Mouse (Mus musculus) hindbrain, embryonic 13.5 days (tissue): ENCODE measurements at regions not wholly inside any gene's neighbourhood (a gene's known extent, or its start where the extent isn't known, plus 50 kb on each side); places are given as distances from the start of the nearest gene placed in this dataset.

Experiments used
- ATAC-seq: fragments of 200-750 bp; cut with Nextera tagmentation; 2 replicates; pipeline ENCODE4 v1.8.0; 2017; ENCODE audit warnings: moderate TSS enrichment; ENCODE audit not compliant: low FRiP score
- H3K27ac ChIP-seq: fragments of 300-500 bp; sonication (generic); 2 replicates; pipeline ENCODE4 v1.5.1; 2015; ENCODE audit warnings: inconsistent platforms, mild to moderate bottlenecking, moderate library complexity
- H3K27me3 ChIP-seq: fragments of 300-500 bp; sonication (generic); 2 replicates; pipeline ENCODE4 v1.6.1; 2015; ENCODE audit warnings: mild to moderate bottlenecking, inconsistent platforms
- H3K36me3 ChIP-seq: fragments of 300-500 bp; sonication (generic); 2 replicates; pipeline ENCODE4 v1.6.1; 2015; ENCODE audit warnings: mild to moderate bottlenecking, inconsistent platforms
- H3K4me1 ChIP-seq: fragments of 300-500 bp; sonication (generic); replicated peaks from 2 replicates; pipeline ENCODE4 v1.6.1; 2015; ENCODE audit warnings: inconsistent platforms
- H3K4me2 ChIP-seq: fragments of 300-500 bp; sonication (generic); 2 replicates; pipeline ENCODE4 v1.6.1; 2015; ENCODE audit warnings: inconsistent platforms, mild to moderate bottlenecking, moderate library complexity
- H3K4me3 ChIP-seq: fragments of 300-500 bp; sonication (generic); 2 replicates; pipeline ENCODE4 v1.5.1; 2015; ENCODE audit warnings: mild to moderate bottlenecking, inconsistent platforms
- H3K9ac ChIP-seq: fragments of 300-500 bp; sonication (generic); 2 replicates; pipeline ENCODE4 v1.6.1; 2015; ENCODE audit warnings: mild to moderate bottlenecking, inconsistent platforms
- H3K9me3 ChIP-seq: fragments of 300-500 bp; sonication (generic); 2 replicates; pipeline ENCODE4 v1.6.1; 2016; ENCODE audit warnings: inconsistent platforms
- WGBS: fragments of 180-500 bp; shearing (Covaris S2); methylation state at CpG from one replicate; pipeline ENCODE4 v1.1.7; 2015; 5-methylcytosine and 5-hydroxymethylcytosine counted together

DNA sequence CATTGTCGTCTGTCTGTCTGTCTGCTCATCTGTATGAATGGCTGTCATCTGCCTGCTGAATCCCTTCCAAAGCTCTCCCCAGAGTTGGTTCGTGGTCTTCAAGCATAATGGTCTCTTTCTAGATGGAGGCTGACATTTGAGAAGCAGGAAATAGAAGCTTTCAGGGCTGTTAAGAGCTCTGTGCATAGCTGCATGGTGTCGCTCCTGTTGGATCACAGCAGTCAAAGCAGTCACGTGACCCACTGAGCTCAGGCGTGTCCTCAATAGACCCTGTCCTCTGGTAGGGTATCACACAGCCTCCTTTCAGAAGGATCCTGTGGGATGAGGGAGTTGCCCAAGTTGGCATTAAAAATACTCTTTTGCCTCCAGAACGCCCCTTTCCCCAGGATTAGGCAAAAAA is 142.4 kb downstream of the Ppp4r2 start:
- Histone ChIP-seq H3K36me3 (no peaks in the 10 kb centered on the region), H3K9ac (no peak overlapping the region), H3K9me3 (no peaks in the 10 kb centered on the region), H3K27me3 (0 out of 2 replicates have a peak, but pooled peaks cover 2% of the 10 kb centered on the region), H3K27ac (no peak overlapping the region), H3K4me2 (no peak overlapping the region), H3K4me3 (no peak overlapping the region), H3K4me1 (peaks cover 47% of the 10 kb centered on the region)
- WGBS = 49% methylated on average over 6 of the region's 6 CpGs
- no peak for ATAC-seq

DNA sequence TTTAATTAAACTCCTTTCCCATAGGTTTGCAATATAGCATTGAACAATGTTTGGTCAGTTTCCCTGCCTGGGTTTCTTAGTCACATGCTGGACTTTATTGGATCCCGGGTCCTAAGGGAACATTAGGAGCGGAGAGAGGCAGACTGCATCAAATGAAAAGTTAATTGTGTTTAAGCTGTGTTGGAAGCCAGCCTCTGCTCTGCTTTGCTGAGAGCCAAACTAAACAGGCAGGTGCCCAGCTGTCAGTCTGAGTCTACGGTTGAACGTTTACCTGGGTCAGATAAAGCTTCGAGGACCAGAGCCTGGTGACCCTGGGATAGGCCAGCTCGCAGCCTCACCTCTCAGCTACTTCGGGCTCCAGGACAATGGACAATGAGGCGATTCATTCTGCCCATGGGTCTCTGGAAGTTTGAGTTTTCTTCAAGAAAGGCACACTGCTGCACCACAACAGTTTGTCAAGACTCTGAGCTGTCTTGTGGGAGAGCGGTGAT is 143.8 kb downstream of the Ppp4r2 start:
- 0 out of 2 replicates have a peak, but pooled peaks cover 2% of the 10 kb centered on the region for H3K27me3 ChIP-seq
- H3K4me3 ChIP-seq = no peak overlapping the region
- H3K9ac ChIP-seq = no peak overlapping the region
- H3K36me3 ChIP-seq = no peaks in the 10 kb centered on the region
- peak overlapping the region; percentile 82 for H3K27ac ChIP-seq
- H3K9me3 ChIP-seq = no peaks in the 10 kb centered on the region
- H3K4me1 ChIP-seq = peaks cover 35% of the 10 kb centered on the region
- peak overlapping the region; percentile 9; the same call in 1 of the 2 replicates for H3K4me2 ChIP-seq
- ATAC-seq = no peak
- WGBS = 35% methylated on average over 9 of the region's 9 CpGs

DNA sequence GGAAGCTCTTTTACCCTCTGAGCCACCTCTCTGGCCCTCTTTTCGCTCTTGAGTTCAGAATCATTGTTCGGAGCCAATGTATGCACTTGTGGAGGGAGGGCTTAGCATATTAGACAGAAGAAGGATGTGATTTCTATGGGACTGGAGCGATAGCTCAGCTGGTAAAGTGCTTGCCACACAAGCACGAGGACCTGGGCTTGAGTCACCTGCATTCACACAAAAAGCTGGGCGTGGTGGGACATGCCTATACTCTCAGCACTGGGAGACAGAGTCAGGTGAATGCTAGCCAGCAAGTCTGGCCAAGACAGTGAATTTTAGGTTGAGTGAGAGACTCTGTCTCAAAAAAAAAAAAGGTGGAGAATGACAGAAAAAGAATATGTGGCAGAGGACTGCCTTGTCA is 144.7 kb downstream of the Ppp4r2 start:
- H3K4me2 ChIP-seq = no peak overlapping the region
- ATAC-seq = no peak
- H3K36me3 ChIP-seq = no peaks in the 10 kb centered on the region
- H3K9me3 ChIP-seq = no peaks in the 10 kb centered on the region
- H3K9ac ChIP-seq = no peak overlapping the region
- no peak overlapping the region for H3K4me3 ChIP-seq
- 78% methylated on average over 5 of the region's 5 CpGs for WGBS
- peak overlapping the region; percentile 82 for H3K27ac ChIP-seq
- H3K4me1 ChIP-seq = peaks cover 35% of the 10 kb centered on the region
- H3K27me3 ChIP-seq = 0 out of 2 replicates have a peak, but pooled peaks cover 2% of the 10 kb centered on the region

DNA sequence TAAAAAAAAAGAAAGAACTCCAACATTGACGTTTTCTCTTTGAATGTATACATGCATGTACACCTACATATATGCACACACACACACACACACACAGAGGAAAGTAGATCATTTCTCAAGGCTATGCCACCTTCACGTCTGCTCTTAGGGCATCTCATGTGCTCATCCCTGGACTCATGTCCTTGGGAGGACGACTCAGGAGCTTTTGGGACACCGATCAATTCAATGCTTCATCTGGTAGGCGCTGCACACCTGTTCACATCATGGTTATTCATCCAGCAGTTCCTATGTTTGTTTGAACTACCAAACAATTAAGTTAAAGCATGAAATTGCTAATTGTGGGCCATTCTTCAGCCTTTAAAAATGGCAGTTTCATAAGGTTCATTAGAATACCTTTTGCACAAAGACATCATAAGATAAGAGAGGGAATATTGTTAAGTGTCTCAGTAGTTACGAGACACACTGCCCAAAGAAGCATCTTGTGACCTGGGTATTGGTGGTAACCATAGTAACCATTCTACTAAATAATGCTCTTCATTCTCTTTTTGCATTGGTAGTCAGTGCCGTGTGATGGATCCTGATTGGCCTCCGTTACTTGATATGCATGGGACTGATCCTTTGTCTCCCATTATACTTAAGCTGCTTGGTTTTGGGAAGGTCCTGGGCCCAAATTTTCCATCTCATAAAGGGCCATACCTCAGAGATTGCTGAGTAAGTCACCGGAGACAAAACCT is 145.5 kb downstream of the Ppp4r2 start:
- H3K4me1 ChIP-seq = peaks cover 32% of the 10 kb centered on the region
- H3K9me3 ChIP-seq = no peaks in the 10 kb centered on the region
- no peaks in the 10 kb centered on the region for H3K36me3 ChIP-seq
- no peak for ATAC-seq
- H3K4me3 ChIP-seq = no peak overlapping the region
- no peak overlapping the region for H3K9ac ChIP-seq
- H3K27me3 ChIP-seq = 0 out of 2 replicates have a peak, but pooled peaks cover 2% of the 10 kb centered on the region
- H3K27ac ChIP-seq = no peak overlapping the region
- WGBS = 68% methylated on average over 9 of the region's 9 CpGs
- H3K4me2 ChIP-seq = no peak overlapping the region

DNA sequence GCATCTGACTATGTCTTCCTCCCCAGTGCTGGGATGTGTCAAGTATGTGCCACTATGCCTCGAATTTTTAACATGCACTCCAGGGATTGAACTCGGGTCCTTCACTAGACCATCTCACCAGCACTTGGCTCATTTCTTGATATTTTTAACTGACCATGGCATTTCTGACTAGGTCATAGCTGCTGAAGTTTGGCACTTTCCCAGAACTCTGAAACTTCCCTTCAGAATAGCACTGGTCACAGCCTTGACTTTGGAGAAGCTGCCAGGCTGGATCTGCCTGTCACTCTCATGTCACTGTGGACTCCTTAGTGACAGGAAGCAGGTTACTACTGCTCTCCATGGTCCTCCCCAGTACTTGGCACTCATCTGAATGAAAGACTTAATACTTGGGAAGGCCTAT is 146.7 kb downstream of the Ppp4r2 start:
- peaks cover 34% of the 10 kb centered on the region for H3K4me1 ChIP-seq
- no peak overlapping the region for H3K9ac ChIP-seq
- ATAC-seq = no peak
- no peak overlapping the region for H3K27ac ChIP-seq
- no peaks in the 10 kb centered on the region for H3K36me3 ChIP-seq
- no peak overlapping the region for H3K4me2 ChIP-seq
- 0 out of 2 replicates have a peak, but pooled peaks cover 2% of the 10 kb centered on the region for H3K27me3 ChIP-seq
- no peak overlapping the region for H3K4me3 ChIP-seq
- no peaks in the 10 kb centered on the region for H3K9me3 ChIP-seq
- 84% methylated on average over 2 of the region's 2 CpGs for WGBS

DNA sequence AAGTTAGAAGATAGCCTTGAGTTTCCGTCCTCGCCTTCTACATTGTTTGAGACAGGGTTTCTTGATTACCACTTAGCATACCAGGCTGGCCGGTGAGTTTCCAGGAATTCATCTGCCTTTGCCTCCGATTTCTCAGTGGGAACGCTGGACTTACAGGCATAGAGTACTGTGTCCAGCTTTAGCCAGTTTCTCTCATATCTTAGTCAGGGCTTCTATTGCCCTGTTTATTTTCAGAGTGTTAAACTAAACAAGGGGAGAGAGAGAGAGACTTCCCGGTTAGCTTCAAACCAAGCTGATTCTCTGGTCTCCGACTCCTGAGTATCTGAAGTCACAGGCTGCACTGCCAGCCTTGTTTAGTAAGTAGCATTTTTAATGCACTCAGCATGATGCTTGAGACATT is 151.4 kb downstream of the Ppp4r2 start:
- no peak for ATAC-seq
- no peak overlapping the region for H3K4me3 ChIP-seq
- no peaks in the 10 kb centered on the region for H3K36me3 ChIP-seq

DNA sequence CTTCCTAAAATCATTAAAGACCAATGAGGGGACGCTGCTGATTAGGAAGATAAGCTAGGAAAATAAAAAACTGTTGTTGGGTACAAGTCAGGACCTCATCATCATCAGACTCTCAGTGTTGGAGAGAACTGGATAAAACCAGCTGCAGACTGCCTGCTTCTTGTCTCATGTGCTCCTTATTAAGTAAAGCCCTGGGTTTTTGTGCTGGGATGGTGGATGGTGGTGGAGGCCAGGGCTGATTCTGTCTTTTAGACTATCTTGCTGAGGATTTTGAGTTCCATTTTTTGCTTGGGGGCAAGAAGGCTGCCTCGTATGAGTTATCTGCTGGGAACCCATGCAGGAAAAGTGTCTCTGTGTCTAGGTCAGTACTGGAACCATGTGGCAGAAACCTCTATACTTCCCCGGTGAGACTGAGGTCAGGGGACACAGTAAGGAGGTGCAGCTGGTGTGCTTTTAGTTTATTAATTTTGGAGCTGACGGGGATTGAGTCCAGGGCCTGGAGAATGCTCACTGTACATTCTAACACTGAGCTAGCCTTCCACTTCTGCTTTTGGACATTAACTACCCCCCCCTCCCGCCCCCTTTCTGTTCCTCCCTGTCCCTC is 152.0 kb downstream of the Ppp4r2 start:
- no peak overlapping the region for H3K9ac ChIP-seq
- 0 out of 2 replicates have a peak, but pooled peaks cover 2% of the 10 kb centered on the region for H3K27me3 ChIP-seq
- H3K36me3 ChIP-seq = no peaks in the 10 kb centered on the region

More for the DNA sequence above, 151.4 kb downstream of the Ppp4r2 start:
- 0 out of 2 replicates have a peak, but pooled peaks cover 2% of the 10 kb centered on the region for H3K27me3 ChIP-seq
- no peak overlapping the region for H3K27ac ChIP-seq
- H3K4me2 ChIP-seq = no peak overlapping the region
- H3K9ac ChIP-seq = no peak overlapping the region
- 0 out of 2 replicates have a peak, but pooled peaks cover 3% of the 10 kb centered on the region for H3K4me1 ChIP-seq
- WGBS = 74% methylated on average over 7 of the region's 7 CpGs
- H3K9me3 ChIP-seq = no peaks in the 10 kb centered on the region

DNA sequence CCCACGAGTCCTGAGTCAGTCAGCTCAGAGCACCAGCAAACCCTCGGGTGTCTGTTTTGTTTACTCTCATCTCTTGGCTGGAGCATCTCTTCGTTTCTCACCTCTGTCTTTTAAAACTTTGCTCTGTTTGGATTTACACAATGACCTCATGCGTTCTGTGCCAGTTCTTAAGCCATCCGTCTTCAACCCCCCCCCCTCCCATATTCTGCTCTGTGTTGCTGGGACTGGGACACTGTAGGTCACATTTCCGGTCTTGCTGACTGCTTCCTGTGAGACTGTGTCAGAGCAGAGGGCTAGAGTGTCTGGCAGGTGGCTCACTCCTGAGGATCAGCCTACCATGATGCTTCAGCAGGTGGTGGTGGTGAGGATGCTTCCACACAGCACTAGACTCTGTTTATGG is 155.1 kb downstream of the Ppp4r2 start:
- no peak for ATAC-seq
- WGBS = 69% methylated on average over 6 of the region's 6 CpGs

More for the DNA sequence above, 152.0 kb downstream of the Ppp4r2 start:
- Histone ChIP-seq H3K4me1 (0 out of 2 replicates have a peak, but pooled peaks cover 3% of the 10 kb centered on the region), H3K4me3 (no peak overlapping the region), H3K4me2 (no peak overlapping the region), H3K27ac (no peak overlapping the region), H3K9me3 (no peaks in the 10 kb centered on the region)
- 76% methylated on average over 5 of the region's 5 CpGs for WGBS
- ATAC-seq = no peak

DNA sequence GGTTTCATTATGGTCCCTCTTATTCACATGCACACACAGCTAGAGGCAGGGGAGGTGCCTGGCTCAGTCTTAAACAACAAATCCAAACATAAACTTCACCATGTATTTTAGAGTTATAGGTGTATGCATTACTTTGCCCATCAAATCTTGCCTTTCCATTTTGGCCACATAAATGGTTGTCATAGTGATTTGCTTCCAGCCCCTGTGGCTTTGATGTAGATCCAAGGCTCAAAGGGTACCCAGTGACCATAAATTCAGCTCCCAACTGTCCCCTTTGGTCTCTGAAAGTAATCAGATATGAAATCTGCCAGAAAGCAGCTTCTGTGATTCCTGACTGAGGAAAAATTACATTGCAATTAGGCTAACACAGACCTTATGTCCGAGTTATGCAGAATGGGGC is 160.0 kb downstream of the Ppp4r2 start:
- Histone ChIP-seq H3K4me2 (no peak overlapping the region), H3K4me3 (no peak overlapping the region), H3K9me3 (no peaks in the 10 kb centered on the region), H3K9ac (no peak overlapping the region), H3K27me3 (peaks cover 9% of the 10 kb centered on the region; the same call in 1 of the 2 replicates), H3K4me1 (peaks cover 22% of the 10 kb centered on the region), H3K36me3 (no peaks in the 10 kb centered on the region), H3K27ac (no peak overlapping the region)
- no peak for ATAC-seq
- WGBS = 89% methylated on average over 1 of the region's 1 CpGs

More for the DNA sequence above, 155.1 kb downstream of the Ppp4r2 start:
- no peaks in the 10 kb centered on the region for H3K36me3 ChIP-seq
- H3K27me3 ChIP-seq = 0 out of 2 replicates have a peak, but pooled peaks cover 2% of the 10 kb centered on the region
- no peaks in the 10 kb centered on the region for H3K9me3 ChIP-seq
- no peak overlapping the region for H3K4me2 ChIP-seq
- no peak overlapping the region for H3K9ac ChIP-seq
- no peak overlapping the region for H3K4me3 ChIP-seq
- H3K27ac ChIP-seq = no peak overlapping the region
- H3K4me1 ChIP-seq = peaks cover 10% of the 10 kb centered on the region; the same call in 1 of the 2 replicates

DNA sequence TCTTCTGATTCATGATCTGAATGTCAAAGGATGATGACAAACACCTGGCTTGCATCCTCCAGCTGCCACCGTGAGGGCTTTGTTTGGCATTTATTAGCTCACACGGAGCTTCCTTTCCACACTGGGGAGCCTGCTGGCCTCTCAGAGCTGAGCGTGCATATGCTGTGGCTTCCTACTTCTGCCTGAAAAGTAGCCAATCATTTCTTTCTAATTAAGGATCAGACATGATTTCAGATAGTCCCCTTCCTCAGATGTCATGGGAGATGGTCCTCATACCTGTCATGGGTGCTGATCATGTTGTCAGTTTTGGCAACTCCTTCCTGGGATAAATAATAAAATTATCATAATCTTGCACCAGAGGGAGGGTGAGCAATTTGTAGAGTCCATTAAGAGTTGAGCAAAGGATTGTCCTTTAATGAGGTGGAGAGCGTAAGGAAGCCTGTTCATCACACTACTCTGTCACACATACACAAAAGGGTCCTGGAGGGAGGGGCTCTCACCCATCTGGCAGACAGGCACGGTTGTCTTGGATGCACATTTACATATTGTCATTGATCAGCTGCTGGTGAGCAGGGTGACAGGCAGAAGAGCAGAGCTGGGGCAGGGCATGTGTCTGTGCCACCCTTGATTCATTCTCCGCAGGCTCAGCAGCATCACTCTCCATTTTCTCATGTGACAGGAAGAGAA is 162.6 kb downstream of the Ppp4r2 start:
- Histone ChIP-seq H3K9ac (no peak overlapping the region), H3K4me1 (peaks cover 25% of the 10 kb centered on the region), H3K9me3 (no peaks in the 10 kb centered on the region), H3K36me3 (no peaks in the 10 kb centered on the region), H3K27ac (peak overlapping the region; percentile 60), H3K4me2 (no peak overlapping the region), H3K4me3 (no peak overlapping the region), H3K27me3 (peaks cover 14% of the 10 kb centered on the region)
- ATAC-seq = peak; percentile 89
- WGBS = 18% methylated on average over 6 of the region's 6 CpGs

DNA sequence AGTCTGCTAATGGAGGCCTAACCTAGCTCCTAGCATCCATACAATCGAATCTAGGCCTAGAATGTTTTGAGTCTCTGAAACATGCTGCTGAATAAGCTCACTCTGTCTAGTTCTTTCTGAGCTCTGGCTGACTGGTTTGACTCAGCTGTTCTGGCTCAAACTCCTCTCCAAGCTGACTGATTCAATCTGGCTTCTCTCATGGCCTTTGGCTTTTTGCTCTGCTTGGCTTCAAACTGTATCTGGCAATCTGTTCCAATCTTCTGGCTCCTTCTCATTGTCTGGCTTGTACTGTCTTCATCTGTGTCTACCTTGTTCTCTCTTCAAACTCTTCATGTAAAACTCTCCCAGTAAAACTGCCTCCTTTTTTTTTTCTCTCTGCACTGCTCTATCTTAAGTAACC is 164.9 kb downstream of the Ppp4r2 start:
- no peaks in the 10 kb centered on the region for H3K36me3 ChIP-seq
- WGBS = 82% methylated on average over 1 of the region's 1 CpGs
- no peak overlapping the region for H3K4me2 ChIP-seq
- no peak overlapping the region for H3K27ac ChIP-seq
- H3K4me1 ChIP-seq = peaks cover 27% of the 10 kb centered on the region
- H3K9ac ChIP-seq = no peak overlapping the region
- peaks cover 14% of the 10 kb centered on the region for H3K27me3 ChIP-seq
- no peaks in the 10 kb centered on the region for H3K9me3 ChIP-seq
- no peak for ATAC-seq
- no peak overlapping the region for H3K4me3 ChIP-seq

DNA sequence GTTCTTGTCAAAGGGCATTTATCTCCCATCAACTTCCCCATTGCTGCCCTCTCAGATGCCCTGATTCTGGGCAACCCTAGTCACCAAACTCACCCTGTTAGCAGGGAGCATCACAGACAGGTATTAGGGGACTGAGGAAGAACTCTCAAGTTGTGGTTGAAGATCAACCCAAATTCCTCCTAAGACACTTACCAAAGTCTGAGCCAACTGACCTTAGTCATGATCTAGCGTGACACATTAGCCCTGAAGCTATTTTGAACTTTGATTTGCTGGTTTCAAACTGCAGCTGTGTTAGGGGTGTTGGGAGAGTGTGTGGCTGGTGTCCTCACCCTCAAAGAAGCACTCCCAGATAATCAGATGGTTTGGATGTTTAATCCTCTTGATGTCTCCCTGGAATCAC is 170.5 kb downstream of the Ppp4r2 start:
- H3K4me3 ChIP-seq = no peak overlapping the region
- no peak for ATAC-seq
- H3K9ac ChIP-seq = no peak overlapping the region
- H3K4me1 ChIP-seq = peaks cover 9% of the 10 kb centered on the region; the same call in 1 of the 2 replicates
- H3K36me3 ChIP-seq = no peaks in the 10 kb centered on the region
- no peak overlapping the region for H3K27ac ChIP-seq
- no peak overlapping the region for H3K4me2 ChIP-seq
- 94% methylated on average over 1 of the region's 1 CpGs for WGBS
- H3K9me3 ChIP-seq = no peaks in the 10 kb centered on the region
- peaks cover 4% of the 10 kb centered on the region for H3K27me3 ChIP-seq
